Mouse (Mus musculus) embryonic fibroblast, embryonic 13.5 days (primary cell): ENCODE data around the gene Pde4d.

Experiments
- CTCF ChIP-seq: IDR thresholded peaks from 2 replicates; pipeline ENCODE4 v1.5.1; 2011; ENCODE audit warnings: mild to moderate bottlenecking, control low read depth, low read length, moderate library complexity, borderline replicate concordance; ENCODE audit not compliant: insufficient read depth
- POLR2A ChIP-seq: IDR thresholded peaks from 2 replicates; pipeline ENCODE4 v1.6.1; 2011; ENCODE audit warnings: low read depth, mild to moderate bottlenecking, control low read depth, low read length, moderate library complexity

DNA sequence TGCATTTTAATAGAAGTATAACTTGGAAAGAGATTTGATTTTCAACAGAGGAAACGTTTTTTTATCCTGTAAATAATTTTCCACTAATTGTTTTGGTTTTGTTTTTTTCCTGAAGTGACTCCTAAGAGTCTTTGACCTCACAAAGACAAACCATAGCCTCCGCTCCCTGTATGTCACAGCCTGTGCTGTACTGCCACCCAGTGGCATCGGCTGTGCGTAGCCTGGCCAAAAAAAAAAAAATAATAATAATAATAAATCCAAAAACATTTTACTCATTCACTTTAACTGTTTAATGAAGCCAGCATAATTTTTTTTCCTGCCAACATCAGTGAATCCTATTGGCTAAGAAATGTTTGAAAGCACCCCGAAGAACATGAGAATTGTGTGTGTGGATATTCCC lies 1309.5 kb downstream of the Pde4d start:
- TF ChIP-seq POLR2A (no peak), CTCF (peak; percentile 79; the same call in 1 of the 2 replicates)
